Mouse (Mus musculus) urinary bladder, adult 18-20 months (tissue): ENCODE data around the gene Pklr.

Experiments used
- DNase-seq, 2 experiments: peaks; one replicate each; pipeline ENCODE4 v3.0.0; 2022; ENCODE audit warnings: low spot score in 2 of 2, mixed read lengths in 2 of 2

Gene Pklr

DNA sequence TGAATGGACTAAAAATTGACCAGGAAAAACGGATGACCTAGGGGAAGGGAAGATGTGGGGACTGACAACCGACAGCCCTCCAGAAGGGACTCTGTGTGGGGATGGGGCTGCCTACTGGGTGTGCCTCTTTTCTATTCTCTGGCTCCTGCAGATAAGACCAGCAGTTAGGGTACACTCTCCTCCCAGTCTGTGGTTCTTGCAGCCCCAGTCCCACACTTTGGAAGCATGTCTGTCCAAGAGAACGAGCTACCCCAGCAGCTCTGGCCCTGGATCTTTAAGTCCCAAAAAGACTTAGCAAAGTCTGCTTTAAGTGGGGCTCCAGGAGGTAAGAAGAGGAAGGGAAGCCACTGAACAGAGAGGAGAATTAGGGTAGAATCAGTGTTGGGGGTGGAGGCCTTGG lies at the start of gene Pklr:
Gene Pklr, plus strand, starts transcription at position 185 of the 400 bp plus-strand sequence.
- no peak for DNase-seq

DNA sequence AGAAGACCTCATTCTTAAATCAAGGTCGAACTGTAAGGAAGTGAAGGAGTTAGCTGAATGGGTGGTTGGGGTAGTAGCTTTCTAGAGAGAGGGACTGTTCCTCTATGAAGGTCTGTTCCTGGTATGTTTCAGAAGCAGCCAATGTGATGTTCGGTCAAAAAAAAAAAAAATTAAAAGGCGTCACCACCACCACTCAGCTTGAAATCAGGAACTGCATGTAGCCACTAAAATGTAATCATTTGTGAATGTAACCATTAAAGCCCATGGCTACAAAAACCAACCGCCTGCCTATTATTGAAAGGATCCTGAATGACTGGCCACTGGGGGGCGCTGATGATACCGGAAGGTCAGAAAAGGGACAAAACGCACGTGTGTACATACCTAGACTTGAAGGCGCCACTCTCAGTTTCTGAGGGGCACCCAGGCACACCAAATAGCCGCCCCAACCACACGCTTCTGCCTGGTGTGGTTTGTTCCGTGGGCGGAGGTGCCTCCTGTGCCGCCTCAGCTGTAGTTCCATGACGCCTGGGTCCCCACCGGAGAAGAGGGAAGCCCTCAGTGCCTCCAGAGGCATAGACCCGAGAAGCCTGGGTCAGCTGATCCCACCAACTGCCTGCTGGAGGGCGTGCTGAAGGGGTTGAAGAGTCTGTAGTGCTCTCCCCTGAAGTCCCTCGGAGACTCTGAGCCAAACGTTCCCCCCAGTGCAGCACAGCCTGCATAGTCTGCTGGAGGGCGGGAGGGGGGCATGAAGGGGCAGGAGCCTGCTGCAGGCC lies 48.4 kb upstream of the Pklr start:
- DNase-seq, result peak; percentile 53 to 81

DNA sequence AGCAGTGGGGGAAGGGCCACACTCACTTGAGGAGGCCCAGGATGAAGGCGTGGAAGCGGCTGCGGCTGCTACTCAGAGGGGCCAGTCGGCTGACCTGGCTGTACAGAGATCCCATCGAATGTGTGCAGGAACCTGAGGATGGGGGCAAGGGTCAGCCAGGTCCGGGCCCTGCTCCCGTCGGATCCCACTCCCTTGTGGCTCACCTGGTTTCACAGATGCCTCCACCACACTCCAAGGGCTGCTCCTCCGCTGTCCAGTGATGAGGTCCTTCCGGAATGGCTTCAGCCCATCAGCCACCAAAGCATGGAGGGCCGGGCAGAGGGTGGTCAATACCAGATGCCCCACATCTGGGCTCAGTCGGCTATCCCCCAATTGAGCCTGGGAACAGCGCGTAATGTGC lies 47.0 kb upstream of the Pklr start:
- peak in 1 of 2 experiments; percentile 26 for DNase-seq

DNA sequence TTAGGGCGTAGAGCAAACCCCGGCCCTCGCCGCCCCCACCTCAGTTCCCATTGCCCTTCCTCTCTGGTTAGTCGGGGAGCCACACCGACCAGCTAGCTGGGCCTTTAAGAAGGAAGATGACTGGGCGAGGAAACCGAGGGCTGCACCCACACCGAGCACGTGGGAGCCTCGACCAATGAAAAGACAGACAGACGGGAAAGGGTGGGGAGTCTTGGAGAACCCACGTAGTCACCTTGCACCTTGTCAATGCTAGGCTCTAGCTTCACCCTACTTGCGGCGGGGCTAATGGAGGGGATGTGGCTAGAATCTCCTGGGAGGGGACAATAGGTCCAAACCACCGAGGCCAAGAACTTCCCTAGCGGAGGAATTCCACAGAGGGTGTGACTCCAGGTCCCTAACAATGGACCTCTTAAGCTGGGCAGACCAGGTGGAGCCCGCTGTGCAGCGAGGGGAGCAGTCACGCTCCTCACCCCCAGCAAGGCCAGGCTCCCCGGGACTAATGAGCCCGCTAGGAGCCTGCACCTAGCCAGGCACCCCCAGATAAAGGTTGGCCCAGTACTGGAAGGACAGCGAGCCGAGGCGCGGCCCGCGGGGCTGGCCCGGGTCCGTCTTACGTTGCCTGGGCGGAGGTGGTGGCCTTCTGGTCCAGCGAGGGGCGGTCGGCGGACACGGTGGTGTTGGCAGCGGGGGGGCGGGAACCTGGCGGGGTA lies 45.9 kb upstream of the Pklr start:
- DNase-seq, result peak; percentile 81 to 88

DNA sequence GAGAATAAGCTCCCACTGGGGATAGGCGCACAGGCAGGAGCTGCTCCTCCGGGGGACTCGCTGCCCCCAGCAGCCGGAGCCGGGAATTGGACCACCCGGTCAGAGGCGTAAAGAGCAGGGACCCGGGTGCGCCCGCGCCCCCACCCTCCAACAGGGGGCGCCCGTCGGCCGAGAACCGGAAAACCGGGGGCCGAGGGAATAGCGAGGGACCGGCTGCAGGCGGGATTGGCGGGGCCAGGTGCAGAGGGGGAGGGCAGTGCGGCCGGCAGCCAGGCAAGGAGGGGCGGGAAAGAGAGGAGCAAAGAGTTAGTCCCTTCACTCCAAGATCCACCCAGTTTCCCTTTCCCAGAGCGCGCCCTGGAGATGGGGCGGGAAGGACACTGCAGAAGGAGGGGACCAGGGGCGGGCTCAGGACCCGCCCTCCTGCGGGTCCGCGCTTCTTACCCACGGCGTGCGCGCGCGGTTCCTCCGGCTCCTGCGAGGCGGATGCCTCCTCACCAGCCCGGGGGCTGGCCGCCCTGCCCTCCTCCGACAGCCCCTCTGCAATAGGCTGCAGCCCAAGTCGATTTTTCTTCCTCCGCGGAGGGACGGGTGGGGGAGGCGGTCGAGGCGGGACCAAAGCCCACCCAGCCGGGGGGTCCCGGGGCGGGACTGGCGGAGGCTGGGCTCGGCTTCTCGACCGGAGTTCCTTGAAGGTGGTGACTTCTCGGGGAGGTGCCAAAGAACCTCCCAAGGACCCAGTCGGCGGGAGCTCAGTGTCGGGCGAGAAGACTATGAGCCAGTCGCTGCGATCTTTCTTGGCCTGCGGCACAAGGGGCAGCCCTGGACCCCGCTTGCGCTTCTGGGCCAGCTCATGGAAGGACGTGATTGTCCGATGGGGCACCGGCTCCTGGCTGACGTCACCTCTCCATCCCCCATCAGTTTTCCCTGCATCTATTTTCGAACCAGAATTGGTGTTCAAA lies 45.0 kb upstream of the Pklr start:
- peak; percentile 67 to 88 for DNase-seq

DNA sequence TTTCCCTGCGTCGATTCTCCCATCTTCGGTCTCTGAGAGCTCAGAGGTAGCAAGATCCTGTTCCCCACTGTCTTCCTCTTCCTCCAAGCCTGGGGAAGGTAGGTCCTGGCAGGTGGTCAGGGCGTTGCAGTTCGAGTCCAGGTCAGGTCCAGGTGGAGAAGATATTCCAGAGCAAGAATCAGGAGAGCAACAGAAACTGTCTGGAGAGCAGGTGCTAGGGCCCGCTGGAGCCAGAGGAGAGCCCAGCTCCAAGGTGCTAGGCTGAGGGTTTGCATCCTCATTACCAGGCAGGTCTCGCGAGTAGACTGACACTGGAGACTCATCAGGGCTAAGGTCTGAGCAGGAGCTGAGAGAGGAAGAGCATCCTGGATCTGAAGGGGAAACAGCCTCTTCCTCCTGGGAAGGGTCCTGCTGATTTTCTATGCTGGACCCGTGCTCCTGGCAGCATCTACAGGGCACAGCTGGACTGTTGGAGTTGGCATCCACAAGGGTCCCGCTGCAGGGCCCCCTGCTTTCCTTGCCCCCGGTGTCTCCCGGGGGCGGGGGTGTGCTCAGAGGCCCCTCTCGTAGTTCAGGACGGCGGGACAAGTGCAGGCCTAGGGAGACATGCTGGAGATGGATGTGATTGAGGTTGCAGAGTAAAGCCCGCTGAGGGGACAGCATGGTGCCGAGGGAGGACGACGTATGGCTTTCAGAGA lies 44.0 kb upstream of the Pklr start:
- DNase-seq, result no peak

DNA sequence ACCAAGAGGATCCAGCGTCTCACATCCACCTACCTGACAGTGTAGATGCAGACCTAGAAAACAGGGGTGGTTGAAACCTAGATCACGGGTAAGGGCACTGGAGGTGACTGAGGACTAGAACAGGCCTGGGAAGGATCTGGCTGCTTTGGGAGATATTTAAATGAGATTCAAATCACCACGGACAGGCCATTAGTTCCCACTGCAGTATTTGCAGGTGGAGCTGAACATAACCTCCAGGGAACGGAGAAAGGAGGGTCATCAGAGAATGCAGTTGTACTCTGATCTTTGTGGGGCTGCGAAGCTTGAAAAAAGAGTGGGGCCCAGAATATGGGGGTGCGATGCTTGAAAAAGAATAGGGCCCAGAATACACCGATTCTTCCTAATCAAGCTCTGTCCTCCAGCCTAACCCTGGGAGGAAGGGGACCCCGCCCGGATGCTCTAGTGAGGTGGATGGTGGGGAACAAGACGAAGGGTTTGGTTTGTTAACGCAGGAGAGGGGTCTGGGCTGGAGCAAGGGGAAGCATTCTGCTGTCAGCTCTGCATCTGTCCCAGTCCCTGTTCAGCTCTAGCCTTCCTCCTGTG lies 43.3 kb upstream of the Pklr start:
- DNase-seq, result no peak

DNA sequence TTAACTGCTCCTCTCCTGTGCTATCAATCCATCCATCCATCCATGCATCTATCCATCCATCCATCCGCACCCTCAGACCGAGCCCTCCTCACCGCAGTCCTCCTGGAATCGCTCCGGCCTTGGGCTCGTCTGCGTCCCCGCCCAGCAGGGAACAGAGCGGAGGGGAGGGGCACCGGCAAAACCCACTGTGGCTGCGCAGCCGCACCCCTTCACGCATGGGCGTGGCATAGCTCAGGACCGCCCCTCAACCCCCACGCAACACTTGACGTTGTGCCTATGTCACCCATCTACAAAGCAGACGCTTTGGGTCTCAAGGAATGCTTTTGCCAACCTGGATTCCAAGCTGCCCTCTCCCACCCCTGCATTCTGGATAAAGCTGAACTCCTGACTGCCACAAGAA lies 42.8 kb upstream of the Pklr start, which contains the start of gene Rusc1:
Gene Rusc1, minus strand, starts transcription at position 137 of the 400 bp plus-strand sequence.
- DNase-seq, result peak; percentile 56 to 68

DNA sequence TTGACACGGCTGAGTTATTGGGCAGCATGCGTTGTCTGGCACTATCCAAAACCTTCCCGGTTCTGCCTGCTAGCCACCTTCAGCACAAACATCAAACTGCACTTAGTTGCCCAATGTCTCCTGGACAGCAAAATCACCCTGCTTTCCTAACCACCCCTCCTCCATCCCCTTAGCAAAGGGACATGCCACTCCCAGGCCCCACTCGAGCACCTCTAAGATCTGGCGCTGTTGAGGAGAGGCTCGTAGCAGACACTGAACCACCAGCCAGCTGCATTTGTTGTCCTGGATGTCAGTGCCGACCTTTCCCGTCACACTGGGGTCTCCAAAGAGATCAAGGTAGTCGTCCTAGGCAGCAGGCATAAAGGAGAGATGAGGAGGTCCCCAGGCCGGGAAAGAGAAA lies 41.9 kb upstream of the Pklr start:
- DNase-seq, result no peak

DNA sequence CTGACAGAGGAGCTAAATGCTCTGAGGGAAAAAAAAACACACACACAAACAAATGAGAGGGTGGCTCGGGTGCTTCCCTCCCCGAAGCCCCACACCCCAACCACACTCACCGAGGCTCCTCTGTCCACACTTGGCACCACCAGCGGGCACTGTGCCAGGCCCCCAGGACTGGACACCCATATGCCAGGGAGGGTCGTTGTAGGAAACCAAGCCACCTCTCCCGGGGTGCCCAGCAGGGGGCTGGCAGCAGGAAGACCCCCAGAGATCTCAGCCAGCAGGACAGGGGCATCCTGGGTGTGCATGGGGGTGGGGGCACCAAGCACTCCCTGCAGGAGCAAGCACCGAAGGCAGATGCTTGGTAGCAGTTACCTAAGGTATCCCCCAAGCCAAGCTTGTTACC lies 35.1 kb upstream of the Pklr start, which contains the start of gene Gm43738:
Gene Gm43738, minus strand, starts transcription at position 289 of the 400 bp plus-strand sequence.
- no peak for DNase-seq

DNA sequence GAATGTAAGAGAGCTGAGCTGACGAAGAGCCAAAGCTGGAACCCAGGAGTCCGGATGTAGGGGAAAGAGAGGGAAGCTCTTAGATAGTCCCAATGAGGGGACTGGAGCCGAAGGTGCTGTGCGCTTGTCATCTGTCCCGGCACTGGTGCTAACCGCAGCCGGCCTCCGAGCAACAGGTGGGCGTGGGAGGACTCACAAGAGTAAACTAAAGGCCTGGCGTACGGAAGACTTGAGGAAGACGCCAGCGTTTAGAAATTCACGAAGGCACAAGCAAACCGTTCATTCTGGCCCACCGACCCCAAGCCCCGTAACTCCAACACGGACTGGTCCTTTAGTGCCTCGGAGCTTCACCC lies 34.5 kb upstream of the Pklr start:
- DNase-seq, result no peak

DNA sequence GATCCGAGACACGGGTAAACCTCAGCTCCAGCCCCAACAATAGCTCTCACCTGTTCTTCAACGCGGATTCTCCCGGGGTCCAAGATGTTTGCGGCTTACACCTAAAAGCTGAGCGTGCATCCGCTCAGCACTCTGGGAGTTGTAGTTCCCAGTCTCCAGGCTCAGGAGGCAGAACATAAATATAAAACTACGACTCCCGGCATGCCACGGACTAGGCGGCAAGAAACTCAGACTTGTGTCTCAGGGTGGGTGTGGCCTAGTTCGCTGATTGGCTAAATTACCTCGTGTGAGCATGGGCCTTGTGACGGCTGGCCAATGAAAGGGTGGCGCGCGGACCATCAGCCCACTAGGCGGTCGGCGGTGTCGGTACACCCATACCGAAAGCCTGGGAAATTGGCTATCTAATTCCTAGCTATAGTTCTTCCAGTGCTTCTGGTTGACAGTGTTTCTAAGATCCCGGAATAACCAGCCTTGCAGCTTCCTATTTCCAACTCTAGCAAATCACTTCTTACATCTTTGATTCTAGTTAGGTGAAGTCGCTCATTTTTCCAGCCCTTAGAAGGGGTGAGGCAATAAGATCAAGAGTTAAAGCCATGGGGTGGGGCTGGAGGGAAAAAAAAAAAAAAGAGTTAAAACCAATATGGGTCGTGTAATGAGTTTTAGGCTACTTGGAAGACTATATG lies 34.0 kb upstream of the Pklr start, which contains the start of gene Fdps:
Gene Fdps, minus strand, starts transcription at position 148 of the 683 bp plus-strand sequence.
- DNase-seq, result peak; percentile 60 to 93

DNA sequence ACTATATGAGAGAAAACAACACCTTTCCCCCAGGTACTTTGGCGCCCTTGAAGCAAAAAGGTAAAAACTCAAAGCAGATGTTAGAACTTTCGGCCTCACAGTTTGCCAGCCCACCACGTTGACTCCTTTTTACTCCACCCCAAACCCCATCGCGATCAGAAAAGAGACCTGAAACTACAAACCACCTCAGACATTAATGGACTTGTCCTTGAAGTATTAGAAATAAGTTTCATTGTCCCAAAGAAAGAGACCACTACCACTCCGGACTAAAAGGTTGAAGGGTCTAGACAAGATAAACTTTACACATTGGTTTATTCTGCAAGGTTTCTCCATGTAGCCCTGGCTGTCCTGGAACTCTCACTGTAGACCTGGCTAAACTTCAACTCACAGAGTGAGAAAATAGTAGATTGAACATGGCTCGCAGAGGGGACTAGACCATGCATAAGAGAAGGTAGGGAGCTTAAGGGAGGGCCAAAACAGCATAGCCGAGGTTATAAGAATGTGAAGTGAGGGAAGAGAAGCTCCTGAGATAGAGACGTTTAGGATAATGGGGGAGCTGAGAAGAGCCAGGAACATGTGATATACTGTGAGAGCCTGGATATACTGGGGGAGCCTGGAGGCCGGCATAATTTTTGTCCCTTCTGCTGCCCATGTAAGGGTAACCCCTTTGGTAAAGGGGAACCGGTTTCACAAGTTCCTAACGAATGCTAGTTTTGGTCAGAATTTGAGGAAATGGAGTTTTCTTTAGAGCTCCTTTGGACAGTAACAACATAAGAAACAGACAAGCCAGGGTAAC lies 33.2 kb upstream of the Pklr start:
- DNase-seq, result no peak

DNA sequence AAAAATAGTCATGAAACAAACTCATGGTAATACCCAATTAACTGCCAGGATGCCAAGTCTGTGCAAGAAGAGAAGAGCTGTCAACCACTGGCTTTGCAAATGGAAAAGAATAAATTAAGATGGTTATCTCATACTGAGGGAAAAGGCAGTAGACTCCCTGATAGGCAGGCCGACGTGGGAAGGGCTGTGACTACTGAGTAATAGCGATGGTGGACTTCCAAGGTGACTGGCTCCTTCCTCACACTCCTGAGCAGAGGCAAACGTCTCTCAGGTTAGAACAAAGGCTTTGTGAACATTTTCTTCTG lies 32.7 kb upstream of the Pklr start:
- DNase-seq, result no peak

DNA sequence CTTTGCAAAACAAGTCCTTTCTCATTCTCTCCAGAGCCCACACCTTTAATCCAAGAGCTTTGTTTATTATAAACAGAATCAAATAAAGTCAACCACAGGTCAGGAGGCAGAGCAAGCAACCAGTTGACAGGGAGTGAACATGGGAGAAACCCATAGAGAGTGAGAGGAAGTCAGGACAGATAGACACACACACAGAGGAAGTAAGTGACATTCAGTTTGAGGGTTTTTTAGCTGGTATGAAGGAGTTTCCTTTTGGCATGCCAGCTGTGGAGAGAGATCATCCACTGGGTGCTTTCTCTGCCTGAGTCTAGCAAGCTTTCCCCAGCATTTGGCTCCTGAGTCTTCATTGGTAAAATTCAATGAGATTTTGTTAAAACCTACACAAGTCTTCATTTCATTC lies 29.1 kb upstream of the Pklr start:
- DNase-seq, result no peak

DNA sequence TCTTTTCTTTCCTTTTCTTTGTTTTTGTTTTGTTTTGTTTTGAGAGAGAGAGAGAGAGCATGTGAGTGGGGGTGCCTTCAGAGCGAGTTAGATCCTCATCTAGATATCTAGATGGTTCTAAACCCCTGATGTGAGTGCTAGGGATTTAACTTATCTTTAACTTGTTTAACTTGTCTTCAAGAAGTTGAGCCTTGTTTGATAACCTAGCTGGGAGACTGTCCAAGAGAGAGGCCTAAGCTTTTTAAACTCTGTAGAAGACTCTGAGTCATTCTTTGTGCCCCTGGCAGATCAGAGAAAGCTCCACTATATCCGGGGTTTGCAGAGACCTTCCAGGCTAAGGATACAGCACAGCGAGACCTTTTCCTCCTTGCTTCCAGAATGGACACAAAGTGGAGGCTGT lies 28.4 kb upstream of the Pklr start:
- DNase-seq, result no peak

DNA sequence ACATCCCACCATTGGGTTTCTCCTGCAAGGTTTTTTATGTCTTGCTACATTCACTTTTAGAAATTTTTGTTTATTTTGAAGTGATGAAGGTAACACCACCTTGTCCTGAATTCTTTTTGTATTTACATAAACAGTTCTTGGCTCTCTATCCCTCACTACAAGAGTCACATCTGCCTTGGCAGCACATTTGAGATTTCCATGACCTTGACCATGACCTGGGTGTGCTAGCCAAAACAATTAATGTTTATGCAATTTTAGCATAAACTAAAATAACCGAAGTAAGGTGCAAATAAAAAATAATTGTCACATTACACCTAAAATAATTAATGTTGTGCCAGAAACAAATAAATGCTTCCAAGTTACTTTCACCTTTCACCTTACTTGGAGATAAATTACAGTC lies 27.8 kb upstream of the Pklr start:
- no peak for DNase-seq

DNA sequence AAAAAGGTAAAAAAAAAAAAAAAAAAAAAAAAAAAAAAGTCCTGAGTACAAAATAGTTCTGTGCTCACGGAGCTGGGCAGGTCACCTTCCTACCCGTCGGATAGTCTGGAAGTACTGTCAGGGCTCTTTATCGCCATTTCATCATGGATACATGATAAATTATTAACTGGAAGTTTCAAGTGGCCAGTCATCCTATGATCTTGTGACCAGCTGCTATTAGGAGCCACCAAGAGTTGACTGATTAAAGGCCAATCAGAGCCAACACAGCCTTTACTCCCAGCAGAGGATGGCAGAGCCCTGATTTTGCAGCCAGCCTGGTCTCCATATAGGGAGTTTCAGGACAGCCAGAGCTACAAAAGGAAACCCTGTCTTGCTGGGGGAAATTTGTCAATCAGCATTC lies 22.9 kb upstream of the Pklr start:
- no peak for DNase-seq

DNA sequence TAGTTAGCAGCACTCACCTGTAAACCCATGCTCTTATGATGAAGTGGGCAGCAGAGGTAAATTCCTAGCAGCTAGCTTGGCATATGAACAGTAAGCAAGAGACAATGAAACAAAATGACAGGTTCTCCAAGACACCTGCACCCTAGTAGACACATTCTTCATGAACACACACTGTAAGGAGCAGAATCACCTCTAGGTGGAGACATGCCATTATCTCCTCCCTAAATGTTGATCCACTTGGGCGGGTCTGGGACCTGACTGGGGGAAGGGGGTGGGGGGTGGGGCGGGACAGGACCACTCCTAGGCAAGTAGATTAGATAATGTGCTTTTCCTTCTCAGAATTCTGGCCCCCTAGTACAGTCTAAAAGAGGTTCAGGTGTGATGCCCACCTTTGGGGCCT lies 20.4 kb upstream of the Pklr start:
- no peak for DNase-seq

DNA sequence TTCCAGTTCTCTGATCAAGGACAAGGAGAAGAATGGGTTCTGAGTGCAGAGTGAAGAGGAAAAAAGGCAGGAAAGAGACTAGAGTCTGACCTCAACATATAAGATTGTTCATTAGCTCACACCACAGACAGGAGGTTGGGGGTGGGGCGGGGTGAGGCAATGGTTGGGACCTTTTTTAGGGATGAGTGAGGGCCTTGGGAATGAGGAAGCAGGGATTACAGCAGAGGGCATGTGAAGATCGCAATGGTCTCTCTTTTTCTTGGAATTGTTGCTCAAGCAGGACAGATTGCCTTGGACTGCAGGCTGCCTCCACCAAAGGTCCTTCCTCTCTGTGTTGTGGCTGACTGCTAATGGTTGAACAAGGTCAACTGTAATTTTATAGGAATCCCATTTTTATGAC lies 12.6 kb upstream of the Pklr start:
- DNase-seq, result peak in 1 of 2 experiments; percentile 41
